Comparison of ENCODE assay signal across 8 mouse cellular contexts in genomic region chr11:101189495-101190180, GRCm38 (mm10). TPM values are rescaled to one million over a fixed set of nuclear protein-coding genes. Genes with fewer than 3 reads are reported as not detected.
A peak's percentile ranks its signal among the peaks of the same experiment; 100 is the strongest.
DNase-seq lines count a peak whose midpoint lies in the region; ATAC-seq lines count a peak whose summit lies in the region.

No protein-coding gene starts in this region.

- H3K4me1 ChIP-seq in forebrain, embryonic 12.5 days, result peaks cover 23% of the 10 kb centered on the region
- peaks cover 29% of the 10 kb centered on the region for H3K4me1 ChIP-seq in stomach, embryonic 15.5 days

- no peaks in the 10 kb centered on the region for H3K9me3 ChIP-seq in forebrain, embryonic 12.5 days
- no peaks in the 10 kb centered on the region for H3K9me3 ChIP-seq in stomach, embryonic 15.5 days

- peak; percentile 88 to 90 for DNase-seq in adrenal gland, adult (ENCODE audit: inconsistent age in 2 of 2, low spot score in 1 of 2)
- no peak for DNase-seq in adrenal gland, postnatal 4 days (ENCODE audit: low spot score in 2 of 2)
- peak; percentile 87 to 97 for DNase-seq in cerebellum, adult 18-20 months
- DNase-seq in heart, postnatal 25 days (ENCODE audit: low spot score), result peak; percentile 74
- DNase-seq in layer of hippocampus, postnatal 14 days (ENCODE audit: low spot score in 2 of 2), result peak; percentile 54 to 73

- H3K27ac ChIP-seq in forebrain, embryonic 12.5 days, result peak overlapping the region; percentile 84
- H3K27ac ChIP-seq in stomach, embryonic 15.5 days, result peak overlapping the region; percentile 93

- ATAC-seq in forebrain, embryonic 12.5 days (ENCODE audit: low FRiP score), result peak; percentile 71
- peak; percentile 91 for ATAC-seq in megakaryocyte progenitor cell, adult 5-6 weeks (replicated peaks; ENCODE audit: poor library complexity)
- peak; percentile 85 for ATAC-seq in stomach, embryonic 15.5 days (ENCODE audit: insufficient read depth, low FRiP score, low read depth)

- no peaks in the 10 kb centered on the region for H3K36me3 ChIP-seq in forebrain, embryonic 12.5 days (replicated peaks)
- 0 out of 2 replicates have a peak, but pooled peaks cover 3% of the 10 kb centered on the region for H3K36me3 ChIP-seq in stomach, embryonic 15.5 days

- no peaks in the 10 kb centered on the region for H3K27me3 ChIP-seq in forebrain, embryonic 12.5 days
- H3K27me3 ChIP-seq in stomach, embryonic 15.5 days (replicated peaks), result no peaks in the 10 kb centered on the region

- H3K4me2 ChIP-seq in forebrain, embryonic 12.5 days, result no peak overlapping the region
- H3K4me2 ChIP-seq in stomach, embryonic 15.5 days, result peak overlapping the region; percentile 9; the same call in 1 of the 2 replicates

- 20% methylated on average over 6 of the region's 6 CpGs for WGBS in forebrain, embryonic 12.5 days
- 9% methylated on average over 6 of the region's 6 CpGs for whole genome bisulfite sequencing in stomach, embryonic 15.5 days

- intact Hi-C loops in heart, postnatal 25 days (cut with DNase I), result no loop called here

- H3K9ac ChIP-seq in forebrain, embryonic 12.5 days, result peak overlapping the region; percentile 25; the same call in 1 of the 2 replicates
- H3K9ac ChIP-seq in stomach, embryonic 15.5 days, result no peak overlapping the region

- no peak overlapping the region for H3K4me3 ChIP-seq in forebrain, embryonic 12.5 days (replicated peaks)
- no peak overlapping the region for H3K4me3 ChIP-seq in stomach, embryonic 15.5 days (replicated peaks)

RNA-seq across cellular contexts. Expression of gene Ccr10, which starts 14.4 kb away (rescaled TPM):
- under 1 TPM in 1 of 2 experiments, not detected in 1; 0.22 TPM for total RNA-seq in adrenal gland, postnatal 4 days (2021)
- polyA plus RNA-seq in forebrain, embryonic 12.5 days (2016; fragmentation: Nextera tagmentation; extraction: Ambion mirVana), result 0.10 TPM in 1 of 2 replicates, not detected in the other
- under 1 TPM in 1 of 2 experiments, not detected in 1; 0.14 TPM for total RNA-seq in heart, postnatal 25 days (2021)
- under 1 TPM in 1 of 2 experiments, not detected in 1; 0.18 TPM for total RNA-seq in layer of hippocampus, postnatal 14 days (2021)
- total RNA-seq in megakaryocyte progenitor cell, adult 5-6 weeks (2015), result not detected in 2 replicates
- 0.41 TPM in 1 of 2 replicates, not detected in the other for total RNA-seq in megakaryocyte progenitor cell, adult 5-6 weeks (2017)
- polyA plus RNA-seq in stomach, embryonic 15.5 days (2015; fragmentation: Nextera tagmentation; extraction: Ambion mirVana), result 0.19 and 0.34 TPM in 2 replicates

RNA-seq across cellular contexts. Expression of gene Plekhh3, which starts 18.5 kb away (rescaled TPM):
- total RNA-seq in adrenal gland, postnatal 4 days (2021), result 10 to 100 TPM; 26.9 to 30.7 TPM
- polyA plus RNA-seq in forebrain, embryonic 12.5 days (2016; fragmentation: Nextera tagmentation; extraction: Ambion mirVana), result 9.2 and 9.6 TPM in 2 replicates
- 10 to 100 TPM; 24.5 to 28.5 TPM for total RNA-seq in heart, postnatal 25 days (2021)
- total RNA-seq in layer of hippocampus, postnatal 14 days (2021), result 10 to 100 TPM; 14.2 to 16.1 TPM
- 0.66 TPM in 1 of 2 replicates, not detected in the other for total RNA-seq in megakaryocyte progenitor cell, adult 5-6 weeks (2015)
- 0.14 and 1.0 TPM in 2 replicates for total RNA-seq in megakaryocyte progenitor cell, adult 5-6 weeks (2017)
- 19.7 and 23.5 TPM in 2 replicates for polyA plus RNA-seq in stomach, embryonic 15.5 days (2015; fragmentation: Nextera tagmentation; extraction: Ambion mirVana)

RNA-seq across cellular contexts. Expression of gene Cntnap1, which starts 19.3 kb away (rescaled TPM):
- 1 to 10 TPM; 3.9 to 4.1 TPM for total RNA-seq in adrenal gland, postnatal 4 days (2021)
- polyA plus RNA-seq in forebrain, embryonic 12.5 days (2016; fragmentation: Nextera tagmentation; extraction: Ambion mirVana), result 0.46 and 0.57 TPM in 2 replicates
- 1 to 10 TPM; 1.7 to 2.4 TPM for total RNA-seq in heart, postnatal 25 days (2021)
- 100 to 1,000 TPM; 137 to 149 TPM for total RNA-seq in layer of hippocampus, postnatal 14 days (2021)
- 0.51 and 0.77 TPM in 2 replicates for total RNA-seq in megakaryocyte progenitor cell, adult 5-6 weeks (2015)
- 0.34 and 0.87 TPM in 2 replicates for total RNA-seq in megakaryocyte progenitor cell, adult 5-6 weeks (2017)
- polyA plus RNA-seq in stomach, embryonic 15.5 days (2015; fragmentation: Nextera tagmentation; extraction: Ambion mirVana), result 2.0 and 2.6 TPM in 2 replicates

RNA-seq across cellular contexts. Expression of gene Tubg2, which starts 33.9 kb away (rescaled TPM):
- 1 to 10 TPM; 7.7 to 8.1 TPM for total RNA-seq in adrenal gland, postnatal 4 days (2021)
- polyA plus RNA-seq in forebrain, embryonic 12.5 days (2016; fragmentation: Nextera tagmentation; extraction: Ambion mirVana), result 7.6 and 8.3 TPM in 2 replicates
- 1 to 10 TPM; 2.5 to 3.9 TPM for total RNA-seq in heart, postnatal 25 days (2021)
- 10 to 100 TPM; 36.7 to 41.0 TPM for total RNA-seq in layer of hippocampus, postnatal 14 days (2021)
- not detected in 2 replicates for total RNA-seq in megakaryocyte progenitor cell, adult 5-6 weeks (2015)
- not detected in 2 replicates for total RNA-seq in megakaryocyte progenitor cell, adult 5-6 weeks (2017)
- polyA plus RNA-seq in stomach, embryonic 15.5 days (2015; fragmentation: Nextera tagmentation; extraction: Ambion mirVana), result 3.4 and 3.8 TPM in 2 replicates

RNA-seq across cellular contexts. Expression of gene Ezh1, which starts 36.6 kb away (rescaled TPM):
- 10 to 100 TPM; 38.8 to 40.3 TPM for total RNA-seq in adrenal gland, postnatal 4 days (2021)
- polyA plus RNA-seq in forebrain, embryonic 12.5 days (2016; fragmentation: Nextera tagmentation; extraction: Ambion mirVana), result 11.1 and 12.5 TPM in 2 replicates
- 10 to 100 TPM; 26.0 to 30.4 TPM for total RNA-seq in heart, postnatal 25 days (2021)
- 10 to 100 TPM; 38.2 to 40.0 TPM for total RNA-seq in layer of hippocampus, postnatal 14 days (2021)
- total RNA-seq in megakaryocyte progenitor cell, adult 5-6 weeks (2015), result 13.8 and 15.8 TPM in 2 replicates
- total RNA-seq in megakaryocyte progenitor cell, adult 5-6 weeks (2017), result 13.2 and 15.8 TPM in 2 replicates
- 14.9 and 16.7 TPM in 2 replicates for polyA plus RNA-seq in stomach, embryonic 15.5 days (2015; fragmentation: Nextera tagmentation; extraction: Ambion mirVana)

Comparison
In these comparisons a context has a peak if more than half of its experiments do, and no peak if none do; other contexts are left out.
1. DNase-seq: peak in adrenal gland, adult (2 of 2), cerebellum, adult 18-20 months (2 of 2), heart, postnatal 25 days (single experiment) and layer of hippocampus, postnatal 14 days (2 of 2); none in adrenal gland, postnatal 4 days (0 of 2).
2. RNA of gene Plekhh3, which starts 18.5 kb away (total RNA-seq): 26.9 to 30.7 TPM in adrenal gland, postnatal 4 days, 24.5 to 28.5 TPM in heart, postnatal 25 days and 14.2 to 16.1 TPM in layer of hippocampus, postnatal 14 days; 0.14 to 1.0 TPM in megakaryocyte progenitor cell, adult 5-6 weeks; every median in the first group is over 4 times any median in the second.
3. RNA of gene Cntnap1, which starts 19.3 kb away (total RNA-seq): 137 to 149 TPM in layer of hippocampus, postnatal 14 days; 3.9 to 4.1 TPM in adrenal gland, postnatal 4 days, 1.7 to 2.4 TPM in heart, postnatal 25 days and 0.34 to 0.87 TPM in megakaryocyte progenitor cell, adult 5-6 weeks; every median in the first group is over 10 times any median in the second.
4. Peak in every context shown above with its lines, with median percentiles within 50 percentile points of each other: ATAC-seq.